Mouse (Mus musculus) frontal cortex, postnatal 25 days (tissue): ENCODE measurements around the gene Plin5.

Experiments
- DNase-seq, 2 experiments: peaks; one replicate each; pipeline ENCODE4 v3.0.0; 2022; ENCODE audit warnings: low spot score in 2 of 2

Plin5 gene

DNA sequence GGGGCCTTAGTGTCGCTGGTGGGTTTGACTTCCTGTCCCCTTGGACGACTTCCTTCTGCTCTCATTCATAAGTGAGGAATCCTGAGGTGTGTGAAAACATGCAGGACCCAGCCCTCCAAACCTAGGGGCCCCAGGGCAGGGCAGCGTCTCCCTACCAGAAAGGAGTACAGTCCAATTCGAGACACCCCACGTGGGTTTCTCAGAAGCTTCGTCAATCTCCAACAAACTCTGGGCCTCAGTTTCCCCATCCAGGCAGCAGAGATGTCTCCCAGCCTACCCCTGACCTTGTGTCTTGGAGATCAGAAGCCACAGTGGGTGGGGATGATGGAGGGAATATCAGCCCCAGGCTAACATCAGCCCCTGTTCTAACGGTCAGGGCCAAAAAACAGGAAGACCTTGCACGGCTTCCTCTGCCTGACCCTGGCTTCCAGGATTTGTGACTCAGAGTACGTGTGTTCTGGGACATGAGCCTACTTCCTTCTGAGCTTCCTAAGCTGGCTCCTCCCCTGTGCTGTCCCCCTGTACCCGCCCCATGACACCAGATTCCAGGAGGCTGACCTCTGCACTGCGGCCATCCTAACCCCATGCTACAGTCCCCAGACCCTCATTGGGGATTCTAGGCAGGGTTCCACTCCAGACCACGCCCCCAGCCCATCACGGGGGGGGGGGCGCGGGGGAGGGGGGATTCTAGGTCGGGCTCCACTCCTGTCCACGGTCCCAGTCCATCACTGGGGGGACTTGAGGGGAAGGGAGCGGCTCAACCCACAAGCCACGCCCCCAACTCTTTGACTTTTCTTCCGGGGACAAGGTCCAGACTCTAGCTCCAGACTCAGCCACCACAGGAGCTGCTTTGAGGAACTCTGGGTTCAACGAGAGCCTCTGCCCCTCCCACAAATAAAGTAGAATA, 16.3 kb upstream of the Plin5 start:
- no peak for DNase-seq

GRCm38 (mm10) chr17:56132661-56133060, 15.3 kb upstream of the Plin5 start:
- DNase-seq = no peak

- peak in 1 of 2 experiments; percentile 59 for DNase-seq
These were observed 14.4 kb upstream of the Plin5 start for GRCm38 (mm10) chr17:56131814-56132213.

DNA sequence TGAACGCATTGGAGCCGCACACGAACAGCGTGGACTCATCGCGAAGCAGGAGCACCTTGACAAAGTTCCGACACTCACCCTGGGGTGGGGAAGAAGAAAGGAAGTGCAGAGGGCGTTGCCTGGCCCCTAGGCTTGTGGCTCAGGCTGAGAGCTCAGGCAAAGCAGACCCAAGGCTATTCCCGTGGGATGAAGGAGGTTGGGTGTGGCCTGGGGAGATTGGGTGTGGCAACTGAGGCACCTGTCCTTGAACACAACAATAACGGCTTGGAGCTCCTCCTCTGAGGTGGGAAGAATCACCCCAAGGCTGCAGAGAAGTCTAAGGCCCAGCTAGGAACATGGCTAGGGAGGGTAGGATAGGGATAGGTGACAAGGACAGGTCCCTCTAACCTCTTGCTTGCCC, 13.7 kb upstream of the Plin5 start:
- no peak for DNase-seq

DNA sequence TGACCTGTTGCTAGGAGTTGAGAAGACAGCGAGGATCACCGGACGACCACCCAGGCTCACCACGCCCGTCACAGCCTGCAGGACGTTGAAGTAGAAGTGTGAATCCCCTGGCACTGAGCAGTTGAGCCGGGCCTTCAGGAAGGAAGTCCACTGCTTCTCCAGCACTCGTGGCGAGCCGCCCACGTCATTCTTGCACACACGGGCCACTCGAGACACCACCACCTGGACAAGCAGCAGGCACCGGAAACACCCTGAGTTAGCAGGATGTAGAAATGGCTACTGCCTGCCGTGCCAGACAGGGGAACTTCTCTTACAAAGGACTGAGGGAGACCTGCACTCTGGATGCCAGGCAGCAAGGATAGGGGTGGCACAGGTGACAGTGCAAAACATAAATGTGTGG, 10.8 kb upstream of the Plin5 start:
- no peak for DNase-seq

GRCm38 (mm10) chr17:56126175-56126574, 8.8 kb upstream of the Plin5 start:
- no peak for DNase-seq

DNA sequence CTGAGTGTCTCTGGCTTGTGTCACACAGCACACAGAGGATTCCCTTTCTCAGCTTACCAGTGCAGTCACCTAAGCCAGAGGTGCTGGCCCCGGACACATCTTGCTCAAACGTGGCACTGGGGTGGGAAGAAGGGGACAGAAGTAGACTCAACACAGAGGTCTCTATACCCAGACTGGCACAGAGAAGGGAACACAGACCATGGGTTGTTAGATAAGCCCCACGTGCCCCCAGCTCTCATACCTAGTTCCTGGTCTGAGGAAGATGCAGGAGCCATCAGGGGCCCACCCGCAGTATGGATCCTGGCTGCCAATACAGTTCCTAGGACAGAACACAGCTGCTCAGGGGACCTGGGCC, 7.9 kb upstream of the Plin5 start:
- no peak for DNase-seq

- no peak for DNase-seq
These were observed 7.2 kb upstream of the Plin5 start for GRCm38 (mm10) chr17:56124377-56125275.

DNA sequence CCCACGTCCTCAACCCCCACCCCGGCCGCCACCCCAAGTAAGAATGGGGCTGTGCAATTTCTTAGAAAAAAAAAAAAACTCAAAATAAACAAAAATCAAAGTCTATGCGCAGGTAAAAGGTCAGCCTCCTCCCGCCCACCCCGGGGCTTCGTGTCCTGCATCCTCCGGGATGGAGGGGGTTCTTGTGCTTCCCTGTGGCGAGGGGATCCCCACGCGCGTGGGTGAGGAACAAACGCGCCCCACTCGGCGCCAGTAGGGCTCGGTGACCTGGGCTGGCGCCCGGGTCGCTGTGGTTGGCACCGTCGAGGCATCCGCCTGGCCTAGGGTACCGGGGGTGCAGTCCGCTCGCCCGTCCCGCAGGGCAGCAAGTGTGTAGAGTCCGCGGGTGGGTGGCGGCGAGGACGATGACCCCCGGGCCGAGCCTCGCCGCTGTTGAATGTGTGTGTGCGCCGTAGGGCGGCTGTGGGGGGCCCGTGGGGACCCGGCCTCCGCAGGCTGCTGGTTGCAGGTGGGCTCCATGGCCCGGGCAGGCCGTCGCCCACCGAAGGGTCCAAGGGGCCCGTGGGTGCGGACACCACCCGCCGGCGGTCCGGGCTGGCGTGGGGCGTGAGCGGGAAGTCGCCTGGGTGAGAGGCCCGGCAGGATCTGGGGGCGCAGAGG, 6.4 kb upstream of the Plin5 start:
- DNase-seq = no peak

DNA sequence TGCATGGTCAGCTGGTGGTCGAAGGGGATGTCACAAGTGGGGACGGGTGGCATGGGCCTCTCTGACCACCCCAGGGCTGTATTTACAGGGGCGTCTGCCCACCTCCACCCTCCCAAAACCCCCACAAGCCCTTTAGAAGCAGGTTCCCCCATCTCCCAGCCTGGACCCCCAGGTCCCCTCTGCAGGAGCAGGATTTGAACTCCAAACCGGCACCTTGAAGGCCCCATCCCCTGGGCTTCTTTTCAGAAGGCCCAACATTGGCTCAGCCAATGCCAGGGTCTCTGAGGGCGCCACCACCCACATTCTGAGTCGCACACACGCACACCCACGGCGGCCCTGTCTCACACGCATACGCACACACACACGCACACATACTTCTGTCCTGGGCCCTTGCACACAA, 5.8 kb upstream of the Plin5 start:
- no peak for DNase-seq

DNA sequence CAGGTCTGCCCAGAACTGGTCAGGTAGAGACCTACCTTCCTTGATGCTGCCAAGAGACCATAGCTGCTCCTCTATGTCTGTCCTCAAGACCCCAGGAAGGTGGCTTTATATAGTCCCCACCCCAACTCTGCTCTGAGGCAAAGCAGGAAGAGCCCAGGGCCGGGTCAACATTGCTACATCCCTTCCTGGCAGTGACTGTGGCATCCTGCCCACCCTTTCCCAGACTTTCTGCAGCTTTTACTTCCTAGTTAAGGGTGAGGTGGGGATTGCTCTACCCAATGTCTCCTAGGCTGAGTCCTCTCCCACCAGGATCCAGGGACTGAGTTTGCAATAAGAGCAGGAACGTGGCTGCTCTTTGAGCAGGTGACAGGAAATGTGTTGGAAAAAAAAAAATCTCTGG, 4.4 kb upstream of the Plin5 start, which contains the start of gene Lrg1:
TSS of gene Lrg1 (minus strand) at position 176 of the 400 bp plus-strand sequence.
- no peak for DNase-seq

DNA sequence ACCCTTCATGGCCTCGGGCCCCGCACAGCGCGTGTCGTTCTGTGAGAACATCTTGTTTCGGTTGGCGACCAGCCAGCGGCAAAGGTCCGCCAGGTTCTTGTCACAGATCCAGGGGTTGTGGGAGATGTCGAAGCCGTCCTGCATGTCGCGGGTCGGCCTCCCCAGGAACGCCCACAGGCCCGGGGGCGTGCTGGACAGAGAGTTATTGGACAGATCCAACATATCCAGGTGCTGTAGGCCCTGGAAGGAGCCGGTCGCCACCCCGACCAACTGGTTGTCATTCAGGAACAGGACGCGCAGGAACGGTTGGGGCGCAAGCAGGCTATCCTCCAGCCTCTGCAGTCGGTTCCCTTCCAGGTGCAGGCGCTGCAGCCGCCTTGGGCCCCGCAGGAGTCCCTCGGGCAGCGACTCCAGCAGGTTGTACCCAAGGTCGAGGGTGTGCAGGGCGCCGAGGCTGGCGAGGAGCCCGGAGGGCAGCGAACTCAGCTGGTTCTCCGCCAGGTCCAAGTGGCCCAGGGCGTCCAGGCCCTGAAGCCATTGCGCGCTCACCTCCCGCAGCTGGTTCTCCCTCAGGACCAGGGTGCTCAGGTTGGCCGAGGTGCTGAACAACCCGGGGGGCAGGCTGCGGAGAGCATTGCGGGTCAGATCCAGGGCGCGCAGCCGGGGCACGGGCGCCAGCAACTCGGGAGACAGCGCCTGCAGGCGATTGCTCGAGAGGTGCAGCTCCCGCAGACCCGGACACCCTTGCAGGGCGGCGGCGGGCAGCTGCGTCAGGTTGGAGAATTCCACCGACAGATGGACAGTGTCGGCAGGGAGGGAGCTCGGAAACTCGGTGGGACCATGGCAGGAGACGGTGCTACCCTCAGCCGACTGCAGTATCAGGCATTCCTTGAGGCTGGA, 2.8 kb upstream of the Plin5 start:
- DNase-seq = no peak

DNA sequence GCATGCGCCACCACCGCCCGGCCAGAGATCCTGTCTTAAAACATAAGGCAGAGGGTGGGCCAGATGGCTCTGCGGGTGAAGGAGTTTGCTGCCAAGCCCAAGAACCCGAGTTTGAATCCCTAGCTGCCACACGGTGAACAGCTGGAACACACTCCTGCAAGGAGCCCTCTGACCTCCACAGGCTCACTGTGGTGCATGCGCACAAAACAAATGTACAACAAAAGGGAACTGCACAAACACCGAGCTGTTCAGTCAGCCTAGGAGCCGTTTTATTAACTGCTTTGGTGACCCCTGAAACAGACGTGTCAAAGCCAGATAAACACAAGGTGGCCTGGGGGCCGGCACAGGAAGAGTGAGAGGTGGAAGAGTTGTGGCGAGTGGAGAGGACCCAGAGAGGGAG, 2.0 kb upstream of the Plin5 start:
- no peak for DNase-seq

- no peak for DNase-seq
These were observed 1.2 kb downstream of the Plin5 start for GRCm38 (mm10) chr17:56116193-56116592.

- DNase-seq = no peak
These were observed 4.7 kb downstream of the Plin5 start for GRCm38 (mm10) chr17:56112743-56113142.

DNA sequence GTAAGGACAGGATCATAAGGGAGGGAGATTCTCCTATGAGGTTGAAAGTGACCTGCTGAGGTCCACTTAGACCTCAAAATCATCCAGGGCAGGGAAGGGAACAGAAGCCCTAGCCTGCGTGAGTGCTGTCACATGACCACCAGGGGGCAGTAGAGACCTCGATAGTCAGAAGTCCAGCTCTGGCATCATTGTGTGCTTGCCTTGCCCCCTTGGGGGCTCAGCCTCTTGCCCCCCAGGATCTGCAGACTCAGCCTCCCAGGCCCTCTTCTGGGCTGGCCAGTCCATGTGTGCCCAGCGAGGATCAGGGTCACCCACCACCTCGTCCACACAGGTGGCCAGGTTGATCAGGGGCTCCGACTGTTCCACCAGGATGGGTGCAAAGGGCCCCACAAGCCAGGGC, 5.5 kb downstream of the Plin5 start:
- DNase-seq = peak in 1 of 2 experiments; percentile 51

DNA sequence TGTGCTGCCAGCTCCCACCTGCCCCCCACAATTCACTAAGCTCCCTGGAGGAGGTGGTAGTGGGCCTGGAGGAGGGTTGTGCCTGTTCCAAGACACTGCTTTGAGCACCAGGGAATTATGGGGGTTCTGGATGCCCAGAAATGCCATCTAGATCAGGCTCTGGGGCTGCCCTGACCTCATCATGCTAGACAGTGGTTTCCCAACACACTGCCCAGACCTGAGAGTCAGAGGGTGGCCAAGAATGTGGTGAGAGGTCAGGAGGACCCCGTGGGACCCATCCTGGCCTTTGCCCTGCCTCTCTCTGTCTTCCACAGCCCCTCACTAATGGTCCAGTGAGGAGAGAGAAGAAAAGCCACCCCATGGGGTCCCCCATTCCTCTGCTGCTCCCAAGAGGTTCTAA, 6.4 kb downstream of the Plin5 start:
- no peak for DNase-seq

GRCm38 (mm10) chr17:56110571-56110970, 6.8 kb downstream of the Plin5 start:
- no peak for DNase-seq

GRCm38 (mm10) chr17:56109219-56110051, 8.0 kb downstream of the Plin5 start, which contains the start of gene Plin4:
Gene Plin4 (minus strand): TSS chr17:56109803.
- no peak for DNase-seq
